Mouse (Mus musculus): Measurements from ENCODE around the gene Ttc29. TPM values are rescaled to one million over a fixed set of nuclear protein-coding genes. Genes with fewer than 3 reads are reported as not detected.
A peak's percentile ranks its signal among the peaks of the same experiment; 100 is the strongest.

Ttc29 gene
- polyA plus RNA-seq, 1 experiment from 2014 or later = 0.38 TPM

DNA sequence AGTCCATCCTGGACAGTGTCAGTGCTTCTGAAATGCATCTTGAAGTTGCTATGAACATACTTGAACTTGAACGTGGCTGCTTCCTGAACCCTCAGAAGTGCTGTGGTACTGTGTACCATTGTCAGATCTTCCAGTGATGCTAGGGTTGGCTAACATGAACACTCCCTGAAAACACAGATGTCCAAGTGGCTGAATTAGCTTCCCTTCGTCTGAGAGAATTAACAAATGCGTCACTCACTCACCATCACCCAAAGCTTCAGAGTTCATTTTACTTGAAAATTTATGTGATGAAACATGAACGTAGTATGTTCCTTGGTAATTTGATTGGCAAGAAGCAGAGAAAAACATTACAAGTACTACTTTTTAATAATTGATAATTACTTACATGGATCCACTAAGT, 129.1 kb downstream of the Ttc29 start:
- no peaks in the 10 kb centered on the region for H3K27me3 ChIP-seq
- H3K4me3 ChIP-seq (replicated peaks) = no peak overlapping the region
- no peak overlapping the region for H3K9ac ChIP-seq (replicated peaks)
- WGBS = 71% methylated on average over 4 of the region's 4 CpGs
- peaks cover 25% of the 10 kb centered on the region for H3K4me1 ChIP-seq (replicated peaks)
- no peak for ATAC-seq
- no peak overlapping the region for H3K27ac ChIP-seq
- no peaks in the 10 kb centered on the region for H3K9me3 ChIP-seq
- H3K4me2 ChIP-seq (replicated peaks) = no peak overlapping the region
- no peaks in the 10 kb centered on the region for H3K36me3 ChIP-seq

DNA sequence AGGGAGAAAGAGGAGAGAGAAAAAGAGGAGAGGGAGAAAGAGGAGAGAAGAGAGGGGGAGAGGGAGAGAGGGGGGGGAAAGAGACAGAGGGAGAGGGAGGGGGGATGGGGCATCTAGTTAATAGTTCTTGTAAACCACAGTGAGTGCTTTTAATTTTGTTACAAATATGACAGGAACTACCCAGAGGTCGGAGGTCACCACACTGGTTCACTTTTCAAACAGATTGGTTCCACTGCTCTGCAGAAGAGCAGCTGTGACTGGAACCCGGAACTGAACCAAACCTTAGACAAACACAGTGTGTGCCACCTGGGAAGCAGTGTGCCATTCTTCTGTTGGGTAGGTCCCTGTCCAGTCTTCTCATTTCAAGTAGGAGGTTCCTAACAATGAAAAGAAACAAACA, 130.9 kb downstream of the Ttc29 start:
- 56% methylated on average over 2 of the region's 2 CpGs for WGBS
- Histone ChIP-seq H3K9me3 (no peaks in the 10 kb centered on the region), H3K4me3 (replicated peaks) (no peak overlapping the region), H3K4me2 (replicated peaks) (no peak overlapping the region), H3K9ac (replicated peaks) (no peak overlapping the region), H3K27me3 (no peaks in the 10 kb centered on the region), H3K27ac (no peak overlapping the region), H3K4me1 (replicated peaks) (peaks cover 25% of the 10 kb centered on the region), H3K36me3 (no peaks in the 10 kb centered on the region)
- ATAC-seq = no peak

GRCm38 (mm10) chr8:78345705-78346104, 132.6 kb downstream of the Ttc29 start:
- H3K27me3 ChIP-seq = no peaks in the 10 kb centered on the region
- peak overlapping the region; percentile 22 for H3K4me2 ChIP-seq (replicated peaks)
- H3K4me3 ChIP-seq (replicated peaks) = no peak overlapping the region
- H3K9ac ChIP-seq (replicated peaks) = no peak overlapping the region
- no peaks in the 10 kb centered on the region for H3K9me3 ChIP-seq
- peak; percentile 44 for ATAC-seq
- peaks cover 15% of the 10 kb centered on the region for H3K4me1 ChIP-seq (replicated peaks)
- no peaks in the 10 kb centered on the region for H3K36me3 ChIP-seq
- 38% methylated on average over 7 of the region's 7 CpGs for WGBS
- peak overlapping the region; percentile 54 for H3K27ac ChIP-seq

DNA sequence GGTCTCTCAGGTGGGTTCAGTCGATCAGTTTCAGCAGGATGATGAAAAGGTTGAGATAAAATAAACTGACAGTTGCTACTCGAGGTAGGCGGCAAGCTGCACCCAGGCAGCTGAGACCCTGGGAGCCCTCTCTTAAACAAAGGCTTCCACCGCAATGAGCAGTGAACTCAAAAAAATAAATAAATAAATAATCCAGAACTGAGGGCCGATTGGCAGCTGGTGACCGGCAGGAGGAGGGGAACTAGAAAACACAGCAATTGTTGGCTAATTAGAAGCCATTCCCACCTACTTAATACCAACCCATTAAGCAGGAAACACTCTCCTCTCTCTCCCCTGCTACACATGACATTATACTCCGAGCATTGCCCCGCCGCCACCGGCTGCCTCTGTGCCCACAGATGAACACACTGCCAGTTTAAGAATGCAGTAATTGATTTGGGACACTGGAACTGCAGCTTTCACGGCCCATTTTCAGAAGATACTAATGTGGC, 133.1 kb downstream of the Ttc29 start:
- H3K4me3 ChIP-seq (replicated peaks) = no peak overlapping the region
- no peaks in the 10 kb centered on the region for H3K36me3 ChIP-seq
- WGBS = 19% methylated on average over 11 of the region's 11 CpGs
- peak overlapping the region; percentile 54 for H3K27ac ChIP-seq
- H3K9ac ChIP-seq (replicated peaks) = no peak overlapping the region
- peak overlapping the region; percentile 22 for H3K4me2 ChIP-seq (replicated peaks)
- peaks cover 14% of the 10 kb centered on the region for H3K4me1 ChIP-seq (replicated peaks)
- H3K27me3 ChIP-seq = no peaks in the 10 kb centered on the region
- H3K9me3 ChIP-seq = no peaks in the 10 kb centered on the region
- peak; percentile 92 for ATAC-seq

GRCm38 (mm10) chr8:78353902-78354301, 140.8 kb downstream of the Ttc29 start:
- H3K27ac ChIP-seq = no peak overlapping the region
- H3K9ac ChIP-seq (replicated peaks) = no peak overlapping the region
- H3K4me2 ChIP-seq (replicated peaks) = no peak overlapping the region
- no peaks in the 10 kb centered on the region for H3K9me3 ChIP-seq
- no peak for ATAC-seq
- H3K27me3 ChIP-seq = no peaks in the 10 kb centered on the region
- no peaks in the 10 kb centered on the region for H3K36me3 ChIP-seq
- 73% methylated on average over 5 of the region's 5 CpGs for WGBS
- no peak overlapping the region for H3K4me3 ChIP-seq (replicated peaks)
- H3K4me1 ChIP-seq (replicated peaks) = no peaks in the 10 kb centered on the region

- no peak overlapping the region for H3K4me2 ChIP-seq (replicated peaks)
- no peak overlapping the region for H3K9ac ChIP-seq (replicated peaks)
- no peaks in the 10 kb centered on the region for H3K36me3 ChIP-seq
- H3K9me3 ChIP-seq = no peaks in the 10 kb centered on the region
- no peaks in the 10 kb centered on the region for H3K27me3 ChIP-seq
- no peak overlapping the region for H3K4me3 ChIP-seq (replicated peaks)
- no peaks in the 10 kb centered on the region for H3K4me1 ChIP-seq (replicated peaks)
- H3K27ac ChIP-seq = no peak overlapping the region
- 88% methylated on average over 5 of the region's 5 CpGs for WGBS
- ATAC-seq = no peak
Observed at GRCm38 (mm10) chr8:78354801-78355200, 141.7 kb downstream of the Ttc29 start.

- no peak for ATAC-seq
- WGBS = 93% methylated on average over 7 of the region's 7 CpGs
- Histone ChIP-seq H3K4me1 (replicated peaks) (no peaks in the 10 kb centered on the region), H3K9ac (replicated peaks) (no peak overlapping the region), H3K4me3 (replicated peaks) (no peak overlapping the region), H3K27me3 (no peaks in the 10 kb centered on the region), H3K27ac (no peak overlapping the region), H3K9me3 (no peaks in the 10 kb centered on the region; the same call in 1 of the 2 replicates), H3K4me2 (replicated peaks) (no peak overlapping the region), H3K36me3 (no peaks in the 10 kb centered on the region)
Observed at GRCm38 (mm10) chr8:78390756-78391155, 177.7 kb downstream of the Ttc29 start.

DNA sequence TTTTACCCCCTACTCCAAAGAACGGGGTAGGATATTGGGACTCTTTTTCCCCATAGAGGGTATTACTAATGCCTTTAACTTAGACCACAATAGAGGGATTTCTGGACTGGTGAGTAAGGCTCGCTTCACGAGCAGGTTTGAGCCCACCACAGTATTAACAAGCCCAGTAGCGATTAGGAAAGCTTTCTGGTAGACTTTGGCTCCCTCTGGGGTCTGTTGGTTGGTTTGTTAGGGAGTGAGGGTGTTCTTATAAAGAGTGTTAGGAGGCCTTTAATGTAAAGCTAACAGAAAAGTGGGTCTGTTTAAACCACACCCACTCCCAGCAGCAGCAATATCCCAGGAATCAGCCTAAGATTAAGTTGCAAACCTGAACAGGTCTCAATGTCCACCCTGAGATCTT, 206.2 kb downstream of the Ttc29 start:
- ATAC-seq = 0 out of 2 replicates have a peak, but pooled peaks have one; percentile 21
- H3K9me3 ChIP-seq = no peaks in the 10 kb centered on the region

DNA sequence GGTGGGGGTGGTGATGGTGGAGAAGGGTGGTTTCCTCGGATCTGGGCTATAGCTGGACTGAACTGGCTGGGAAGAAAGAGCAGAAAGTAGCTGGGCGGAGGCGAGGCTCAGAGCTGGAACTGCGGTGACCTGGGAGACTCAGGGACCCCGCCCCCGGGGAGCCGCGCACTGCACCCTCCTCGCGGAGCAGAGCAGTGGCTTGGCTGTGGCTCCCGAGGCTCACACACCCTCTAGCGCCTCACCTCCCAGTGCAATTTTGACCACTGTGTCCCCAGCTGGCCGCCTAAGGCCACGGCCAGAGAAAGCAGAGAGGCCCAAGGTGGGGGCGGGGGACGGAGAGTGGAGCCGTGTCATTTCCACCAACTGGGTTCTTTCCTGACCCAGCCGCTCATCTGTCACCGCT, 207.0 kb downstream of the Ttc29 start:
- peak; percentile 81 for ATAC-seq
- Histone ChIP-seq H3K27me3 (peaks cover 54% of the 10 kb centered on the region), H3K9me3 (no peaks in the 10 kb centered on the region), H3K4me1 (replicated peaks) (peaks cover 17% of the 10 kb centered on the region), H3K4me3 (replicated peaks) (peak overlapping the region; percentile 37), H3K4me2 (replicated peaks) (peak overlapping the region; percentile 75), H3K27ac (no peak overlapping the region), H3K9ac (replicated peaks) (peak overlapping the region; percentile 53), H3K36me3 (no peaks in the 10 kb centered on the region)
- WGBS = 2% methylated on average over 19 of the region's 19 CpGs

More for the DNA sequence above, 206.2 kb downstream of the Ttc29 start:
- H3K4me2 ChIP-seq (replicated peaks) = peak overlapping the region; percentile 75; the same call in 1 of the 2 replicates
- peak overlapping the region; percentile 37; the same call in 1 of the 2 replicates for H3K4me3 ChIP-seq (replicated peaks)
- H3K27ac ChIP-seq = no peak overlapping the region
- H3K36me3 ChIP-seq = no peaks in the 10 kb centered on the region
- H3K4me1 ChIP-seq (replicated peaks) = peaks cover 17% of the 10 kb centered on the region
- peaks cover 45% of the 10 kb centered on the region for H3K27me3 ChIP-seq
- no peak overlapping the region for H3K9ac ChIP-seq (replicated peaks)
- WGBS = 16% methylated on average over 4 of the region's 4 CpGs

GRCm38 (mm10) chr8:78423937-78424336, 210.8 kb downstream of the Ttc29 start:
- Histone ChIP-seq H3K4me3 (replicated peaks) (no peak overlapping the region), H3K9me3 (no peaks in the 10 kb centered on the region), H3K36me3 (no peaks in the 10 kb centered on the region), H3K27me3 (peaks cover 79% of the 10 kb centered on the region), H3K4me2 (replicated peaks) (no peak overlapping the region), H3K9ac (replicated peaks) (no peak overlapping the region), H3K4me1 (replicated peaks) (peaks cover 35% of the 10 kb centered on the region), H3K27ac (no peak overlapping the region)
- no peak for ATAC-seq
- WGBS = 0% methylated on average over 1 of the region's 1 CpGs

- no peaks in the 10 kb centered on the region for H3K9me3 ChIP-seq
- H3K4me2 ChIP-seq (replicated peaks) = peak overlapping the region; percentile 44
- H3K36me3 ChIP-seq = no peaks in the 10 kb centered on the region
- ATAC-seq = peak; percentile 73
- peaks cover 23% of the 10 kb centered on the region for H3K4me1 ChIP-seq (replicated peaks)
- peaks cover 88% of the 10 kb centered on the region for H3K27me3 ChIP-seq
- peak overlapping the region; percentile 24; the same call in 1 of the 2 replicates for H3K9ac ChIP-seq (replicated peaks)
- peak overlapping the region; percentile 73 for H3K27ac ChIP-seq
- under 1% methylated on average over 10 of the region's 10 CpGs for WGBS
- H3K4me3 ChIP-seq (replicated peaks) = peak overlapping the region; percentile 28
Observed at GRCm38 (mm10) chr8:78426455-78426854, 213.4 kb downstream of the Ttc29 start.

- H3K4me2 ChIP-seq (replicated peaks) = peak overlapping the region; percentile 44
- H3K27ac ChIP-seq = peak overlapping the region; percentile 73
- H3K27me3 ChIP-seq = peaks cover 88% of the 10 kb centered on the region
- peak overlapping the region; percentile 40 for H3K9ac ChIP-seq (replicated peaks)
- 1% methylated on average over 32 of the region's 32 CpGs for WGBS
- peaks cover 23% of the 10 kb centered on the region for H3K4me1 ChIP-seq (replicated peaks)
- ATAC-seq = peak; percentile 68
- H3K9me3 ChIP-seq = no peaks in the 10 kb centered on the region
- peak overlapping the region; percentile 28 for H3K4me3 ChIP-seq (replicated peaks)
- no peaks in the 10 kb centered on the region for H3K36me3 ChIP-seq
Observed at GRCm38 (mm10) chr8:78426875-78427768, 214.0 kb downstream of the Ttc29 start.

Measured in midbrain, embryonic 13.5 days (tissue).